Mouse (Mus musculus) 3T3-L1 (cell line): ENCODE measurements around the gene Arid5b.
A peak's percentile ranks its signal among the peaks of the same experiment; 100 is the strongest.
"Not testable (repeated sequence)": the region's sequence is repeated elsewhere in the genome, so short reads cannot be mapped to it uniquely, and the experiment has no call there.

Source experiments
- DNase-seq: peaks from one replicate; pipeline ENCODE4 v3.0.0-alpha.2; 2015; ENCODE audit warnings: low read depth, low spot score

Gene Arid5b

GRCm38 (mm10) chr10:68113645-68114044 lies 164.9 kb downstream of the Arid5b start:
- no peak for DNase-seq

GRCm38 (mm10) chr10:68112983-68113382 lies 165.6 kb downstream of the Arid5b start:
- DNase-seq, result no peak

- DNase-seq, result no peak
Measured at GRCm38 (mm10) chr10:68110607-68111006, 167.9 kb downstream of the Arid5b start.

GRCm38 (mm10) chr10:68110182-68110581 lies 168.4 kb downstream of the Arid5b start:
- no peak for DNase-seq

GRCm38 (mm10) chr10:68109651-68110050 lies 168.9 kb downstream of the Arid5b start:
- DNase-seq, result no peak

- no peak for DNase-seq
Measured at GRCm38 (mm10) chr10:68107716-68108115, 170.8 kb downstream of the Arid5b start.

GRCm38 (mm10) chr10:68106351-68106950 lies 172.1 kb downstream of the Arid5b start:
- no peak for DNase-seq

- DNase-seq, result peak; percentile 67
Measured at GRCm38 (mm10) chr10:68104881-68105781, 173.4 kb downstream of the Arid5b start.

- DNase-seq, result peak; percentile 76
Measured at GRCm38 (mm10) chr10:68104481-68104880, 174.1 kb downstream of the Arid5b start.

- peak; percentile 30 for DNase-seq
Measured at GRCm38 (mm10) chr10:68103988-68104387, 174.6 kb downstream of the Arid5b start.

- DNase-seq, result no peak
Measured at GRCm38 (mm10) chr10:68103078-68103855, 175.3 kb downstream of the Arid5b start.

- DNase-seq, result no peak
Measured at GRCm38 (mm10) chr10:68102566-68102965, 176.0 kb downstream of the Arid5b start.

- DNase-seq, result no peak
Measured at GRCm38 (mm10) chr10:68101251-68101650, 177.3 kb downstream of the Arid5b start.

GRCm38 (mm10) chr10:68100506-68100905 lies 178.0 kb downstream of the Arid5b start:
- no peak for DNase-seq

- not testable (repeated sequence) for DNase-seq
Measured at GRCm38 (mm10) chr10:68099801-68100200, 178.7 kb downstream of the Arid5b start.

GRCm38 (mm10) chr10:68097821-68098675 lies 180.5 kb downstream of the Arid5b start:
- DNase-seq, result no peak

GRCm38 (mm10) chr10:68096395-68096794 lies 182.1 kb downstream of the Arid5b start:
- DNase-seq, result no peak

- no peak for DNase-seq
Measured at GRCm38 (mm10) chr10:68095136-68095535, 183.4 kb downstream of the Arid5b start.

- no peak for DNase-seq
Measured at GRCm38 (mm10) chr10:68093496-68093895, 185.0 kb downstream of the Arid5b start.

GRCm38 (mm10) chr10:68091840-68092239 lies 186.7 kb downstream of the Arid5b start:
- DNase-seq, result peak; percentile 49

GRCm38 (mm10) chr10:68091011-68091410 lies 187.5 kb downstream of the Arid5b start:
- no peak for DNase-seq
